In genomic region chr13:53688489-53688888, GRCm38 (mm10) we compare ENCODE assay signal across 8 mouse cellular contexts.
DNase-seq lines count a peak whose midpoint lies in the region; ATAC-seq lines count a peak whose summit lies in the region.

No protein-coding gene starts in this region.

- H3K4me1 ChIP-seq in hindbrain, embryonic 16.5 days (ENCODE audit: control insufficient read depth, insufficient read depth, low read depth, low read length) = no peaks in the 10 kb centered on the region

- no peak overlapping the region for H3K27ac ChIP-seq in hindbrain, embryonic 16.5 days (ENCODE audit: low read depth, low read length)

- 0 out of 2 replicates have a peak, but pooled peaks have one; percentile 58 for ATAC-seq in hindbrain, embryonic 16.5 days
- ATAC-seq in activated CD4-positive, CD25-positive, alpha-beta regulatory T cell, adult 4 months = no peak

- H3K4me2 ChIP-seq in hindbrain, embryonic 16.5 days (ENCODE audit: low read length) = peak overlapping the region; percentile 22

- H3K4me3 ChIP-seq in hindbrain, embryonic 16.5 days (ENCODE audit: low read length) = no peak overlapping the region

- no peaks in the 10 kb centered on the region; the same call in 1 of the 2 replicates for H3K27me3 ChIP-seq in hindbrain, embryonic 16.5 days (replicated peaks; ENCODE audit: control insufficient read depth, insufficient read depth, low read length)

- 9% methylated on average over 13 of the region's 13 CpGs for WGBS in hindbrain, embryonic 16.5 days

- H3K9ac ChIP-seq in hindbrain, embryonic 16.5 days (ENCODE audit: low read depth, low read length) = no peak overlapping the region

- H3K9me3 ChIP-seq in hindbrain, embryonic 16.5 days (ENCODE audit: control insufficient read depth, low read length) = no peaks in the 10 kb centered on the region

- DNase-seq in WW6 (ENCODE audit: low read depth, low spot score) = peak; percentile 62
- peak; percentile 37 for DNase-seq in cerebellum, adult 9-10 months
- DNase-seq in frontal cortex, adult 2 months (ENCODE audit: extremely low spot score in 1 of 2, low spot score in 1 of 2) = peak; percentile 35 to 93
- peak; percentile 66 for DNase-seq in left cerebral cortex, adult 11 months (ENCODE audit: low spot score)
- peak; percentile 67 for DNase-seq in lung, postnatal 36 days
- peak; percentile 91 for DNase-seq in right cerebral cortex, postnatal 14 days

- no peaks in the 10 kb centered on the region for H3K36me3 ChIP-seq in hindbrain, embryonic 16.5 days (ENCODE audit: control insufficient read depth, insufficient read depth, low read length)

Comparison
In these comparisons a context has a peak if more than half of its experiments do, and no peak if none do; other contexts are left out.
1. DNase-seq: peak in every context shown above with its lines; median percentile 91 in right cerebral cortex, postnatal 14 days; 67 in lung, postnatal 36 days; 66 in left cerebral cortex, adult 11 months; 64 in frontal cortex, adult 2 months; 62 in WW6; 37 in cerebellum, adult 9-10 months.